Mouse (Mus musculus) bone marrow, adult 2 months (tissue): ENCODE data around the gene Atp6v1g2.

ENCODE experiments used
- CTCF ChIP-seq: fragments of 200-500 bp; IDR thresholded peaks from 2 replicates; pipeline ENCODE4 v1.5.1; 2011; ENCODE audit warnings: low read length, control low read depth; ENCODE audit not compliant: control insufficient read depth, insufficient read depth
- POLR2A ChIP-seq: fragments of 200-500 bp; IDR thresholded peaks from 2 replicates; pipeline ENCODE4 v1.6.1; 2011; ENCODE audit warnings: low read depth, mild to moderate bottlenecking, control low read depth, low read length, borderline replicate concordance; ENCODE audit not compliant: control insufficient read depth

DNA sequence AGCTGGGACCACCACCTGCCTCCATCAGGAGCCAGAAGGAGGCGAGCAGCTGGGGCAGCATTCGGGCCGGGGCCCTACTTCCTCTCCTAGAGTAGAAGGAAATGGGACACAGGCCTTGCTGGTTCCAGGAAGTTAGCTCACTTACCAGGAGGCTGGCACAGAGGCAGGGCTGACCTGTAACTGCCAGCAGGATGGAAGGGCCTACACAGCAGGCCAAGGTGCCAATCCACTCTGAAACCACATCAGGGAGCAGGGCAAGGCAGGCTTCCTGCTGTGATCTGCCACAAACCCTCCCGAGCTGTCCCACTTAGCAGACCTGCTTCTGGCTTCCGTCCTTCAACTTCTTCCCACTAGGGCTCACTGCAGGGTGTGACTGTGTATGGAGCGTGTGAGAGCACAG is 11.2 kb upstream of the Atp6v1g2 start:
- no peak for TF ChIP-seq POLR2A
- no peak for TF ChIP-seq CTCF
